Comparison of ENCODE assay signal across 8 mouse cellular contexts in the genomic region with DNA sequence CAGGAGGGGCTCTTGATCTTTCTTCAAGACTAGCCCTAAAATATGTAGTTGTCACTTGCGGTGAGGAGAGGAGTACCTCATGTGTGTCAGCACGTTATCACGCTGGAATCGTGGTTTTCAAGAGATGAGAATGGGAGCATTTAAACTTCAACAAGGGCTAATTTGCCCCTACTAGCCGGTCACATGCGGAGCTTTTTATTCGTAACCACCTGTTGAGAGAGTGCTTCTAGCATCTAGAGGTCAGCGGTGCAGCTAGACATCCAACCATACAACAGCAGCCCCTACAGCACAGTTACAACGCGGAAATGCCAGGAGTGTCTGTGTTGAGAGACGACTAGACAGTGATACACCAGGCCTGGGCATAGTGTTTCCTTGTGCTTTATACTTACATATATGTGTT. TPM values are rescaled to one million over a fixed set of nuclear protein-coding genes. Genes with fewer than 3 reads are reported as not detected.
DNase-seq lines count a peak whose midpoint lies in the region; ATAC-seq and TF ChIP-seq lines count a peak whose summit lies in the region.

No protein-coding gene starts in this region.

- H3K27ac ChIP-seq in kidney, postnatal 0 days: peak overlapping the region; percentile 97
- H3K27ac ChIP-seq in bone marrow, adult 2 months (ENCODE audit: control insufficient read depth, insufficient read depth, low read depth, low read length, poor library complexity): no peak overlapping the region
- peak overlapping the region; percentile 93 for H3K27ac ChIP-seq in liver, adult 2 months (replicated peaks; ENCODE audit: insufficient read depth, low read depth, low read length)

- H3K9me3 ChIP-seq in kidney, postnatal 0 days (replicated peaks; ENCODE audit: low read length): no peaks in the 10 kb centered on the region

- peak overlapping the region; percentile 78 for H3K4me2 ChIP-seq in kidney, postnatal 0 days (ENCODE audit: low read length)

- no peak for ATAC-seq in kidney, postnatal 0 days (replicated peaks; ENCODE audit: low FRiP score, low read depth)
- peak; percentile 26 for ATAC-seq in granulocyte monocyte progenitor cell, adult 5-6 weeks (replicated peaks; ENCODE audit: poor library complexity, severe bottlenecking)
- ATAC-seq in inflammation-experienced regulatory T-cells, adult 6 months: no peak

- peaks cover 17% of the 10 kb centered on the region for H3K36me3 ChIP-seq in kidney, postnatal 0 days (ENCODE audit: insufficient read depth, low read length)
- peaks cover 25% of the 10 kb centered on the region; the same call in 1 of the 2 replicates for H3K36me3 ChIP-seq in liver, adult 2 months (ENCODE audit: control insufficient read depth, insufficient read depth, low read length)
- peaks cover 9% of the 10 kb centered on the region; the same call in 1 of the 2 replicates for H3K36me3 ChIP-seq in splenic B cell, adult 2 months (ENCODE audit: control insufficient read depth, insufficient read depth, low read length, poor library complexity, severe bottlenecking)

- peak; percentile 24 for TF ChIP-seq CTCF in kidney, postnatal 0 days (IDR thresholded peaks at IDR 0.05; ENCODE audit: low read depth)
- no peak for TF ChIP-seq CTCF in bone marrow, adult 2 months (IDR thresholded peaks at IDR 0.05; ENCODE audit: control insufficient read depth, insufficient read depth, low read length)
- TF ChIP-seq CTCF in liver, adult 2 months (IDR thresholded peaks at IDR 0.05; ENCODE audit: low read depth, low read length): no peak

- no peak for TF ChIP-seq POLR2A in bone marrow, adult 2 months (IDR thresholded peaks at IDR 0.05; ENCODE audit: borderline replicate concordance, control insufficient read depth, low read depth, low read length)
- TF ChIP-seq POLR2A in liver, adult 2 months (IDR thresholded peaks at IDR 0.05; ENCODE audit: extremely low read depth, insufficient read depth, low read length): no peak

- peaks cover 10% of the 10 kb centered on the region for H3K4me1 ChIP-seq in kidney, postnatal 0 days (replicated peaks; ENCODE audit: insufficient read depth, low read length)
- no peaks in the 10 kb centered on the region for H3K4me1 ChIP-seq in bone marrow, adult 2 months (ENCODE audit: control insufficient read depth, insufficient read depth, low read length)
- peaks cover 8% of the 10 kb centered on the region for H3K4me1 ChIP-seq in liver, adult 2 months (ENCODE audit: control insufficient read depth, insufficient read depth, low read length)

- H3K9ac ChIP-seq in kidney, postnatal 0 days (ENCODE audit: low read depth, low read length): peak overlapping the region; percentile 97
- peak overlapping the region; percentile 96 for H3K9ac ChIP-seq in liver, adult 2 months (ENCODE audit: low read depth, low read length)

- H3K79me2 ChIP-seq in liver, adult 2 months (ENCODE audit: control insufficient read depth, insufficient read depth, low read length): peaks cover 16% of the 10 kb centered on the region; the same call in 1 of the 2 replicates

- peak overlapping the region; percentile 92 for H3K4me3 ChIP-seq in kidney, postnatal 0 days (replicated peaks; ENCODE audit: low read depth, low read length)
- peak overlapping the region; percentile 84 for H3K4me3 ChIP-seq in bone marrow, adult 2 months (replicated peaks; ENCODE audit: control insufficient read depth, low read depth, low read length)
- peak overlapping the region; percentile 94 for H3K4me3 ChIP-seq in liver, adult 2 months (ENCODE audit: insufficient read depth, low read depth, low read length)

- no peaks in the 10 kb centered on the region for H3K27me3 ChIP-seq in kidney, postnatal 0 days (ENCODE audit: insufficient read depth, low read length)
- H3K27me3 ChIP-seq in liver, adult 2 months (ENCODE audit: control insufficient read depth, insufficient read depth, low read length): no peaks in the 10 kb centered on the region
- H3K27me3 ChIP-seq in splenic B cell, adult 2 months (ENCODE audit: control insufficient read depth, insufficient read depth, low read length, poor library complexity, severe bottlenecking): no peaks in the 10 kb centered on the region

- WGBS in kidney, postnatal 0 days: under 1% methylated on average over 11 of the region's 11 CpGs
- under 1% methylated on average over 11 of the region's 11 CpGs for WGBS in bone marrow, adult 2 months
- WGBS in liver, adult 2 months: under 1% methylated on average over 11 of the region's 11 CpGs

- DNase-seq in kidney, postnatal 0 days (ENCODE audit: low spot score): peak; percentile 45
- DNase-seq in kidney, adult 8-10 months: no peak
- DNase-seq in liver, adult 2 months (ENCODE audit: extremely low read depth, low read depth, low spot score): peak; percentile 34
- peak; percentile 22 for DNase-seq in splenic B cell, adult 2 months (ENCODE audit: low read depth, low spot score)
- DNase-seq in urinary bladder, adult 2 months (ENCODE audit: low spot score): no peak

RNA-seq across cellular contexts. Expression of gene Uqcrc2, which starts 0.8 kb away (rescaled TPM):
- 326 and 329 TPM in 2 replicates for polyA plus RNA-seq in kidney, postnatal 0 days (2015; fragmentation: Nextera tagmentation; extraction: Ambion mirVana)
- polyA plus RNA-seq in bone marrow, adult 2 months (2011; ENCODE audit: insufficient read depth, insufficient read length, low replicate concordance, missing spikeins): 40.4 and 72.1 TPM in 2 replicates
- 156 and 193 TPM in 2 replicates for total RNA-seq in granulocyte monocyte progenitor cell, adult 5-6 weeks (2014; fragmentation: Nextera tagmentation)
- 141 and 174 TPM in 2 replicates for total RNA-seq in granulocyte monocyte progenitor cell, adult 5-6 weeks (2017)
- 275 and 293 TPM in 2 replicates for total RNA-seq in liver, adult 2 months (2014; rRNA removed)
- polyA plus RNA-seq in liver, adult 2 months (2012; rRNA removed): 89.6 and 90.8 TPM in 2 replicates
- 100 to 1,000 TPM; 223 to 256 (median 238) TPM for polyA plus RNA-seq in inflammation-experienced regulatory T-cells, adult 6 months (2017; shearing (Covaris generic))
- 177 and 203 TPM in 2 replicates for polyA plus RNA-seq in urinary bladder, adult 2 months (2012; rRNA removed)

RNA-seq across cellular contexts. Expression of gene Pdzd9, which starts 34.3 kb away (rescaled TPM):
- 0.18 and 0.32 TPM in 2 replicates for polyA plus RNA-seq in kidney, postnatal 0 days (2015; fragmentation: Nextera tagmentation; extraction: Ambion mirVana)
- not detected in 2 replicates for polyA plus RNA-seq in bone marrow, adult 2 months (2011; ENCODE audit: insufficient read depth, insufficient read length, low replicate concordance, missing spikeins)
- total RNA-seq in granulocyte monocyte progenitor cell, adult 5-6 weeks (2014; fragmentation: Nextera tagmentation): not detected in 2 replicates
- total RNA-seq in granulocyte monocyte progenitor cell, adult 5-6 weeks (2017): not detected in 2 replicates
- total RNA-seq in liver, adult 2 months (2014; rRNA removed): not detected in 2 replicates
- polyA plus RNA-seq in liver, adult 2 months (2012; rRNA removed): not detected in 2 replicates
- under 1 TPM; 0.59 to 0.99 (median 0.79) TPM for polyA plus RNA-seq in inflammation-experienced regulatory T-cells, adult 6 months (2017; shearing (Covaris generic))
- 0.04 TPM in 2 replicates for polyA plus RNA-seq in urinary bladder, adult 2 months (2012; rRNA removed)

RNA-seq across cellular contexts. Expression of gene Mosmo, which starts 41.6 kb away (rescaled TPM):
- polyA plus RNA-seq in kidney, postnatal 0 days (2015; fragmentation: Nextera tagmentation; extraction: Ambion mirVana): 13.2 and 16.2 TPM in 2 replicates
- 13.5 and 16.1 TPM in 2 replicates for polyA plus RNA-seq in bone marrow, adult 2 months (2011; ENCODE audit: insufficient read depth, insufficient read length, low replicate concordance, missing spikeins)
- total RNA-seq in granulocyte monocyte progenitor cell, adult 5-6 weeks (2014; fragmentation: Nextera tagmentation): 16.8 and 48.8 TPM in 2 replicates
- total RNA-seq in granulocyte monocyte progenitor cell, adult 5-6 weeks (2017): 12.7 and 15.7 TPM in 2 replicates
- total RNA-seq in liver, adult 2 months (2014; rRNA removed): 9.7 and 13.6 TPM in 2 replicates
- 15.9 and 16.2 TPM in 2 replicates for polyA plus RNA-seq in liver, adult 2 months (2012; rRNA removed)
- polyA plus RNA-seq in inflammation-experienced regulatory T-cells, adult 6 months (2017; shearing (Covaris generic)): 1 to 10 TPM; 7.2 to 8.3 (median 8.0) TPM
- polyA plus RNA-seq in urinary bladder, adult 2 months (2012; rRNA removed): 22.6 and 22.9 TPM in 2 replicates

Comparison
In these comparisons a context has a peak if more than half of its experiments do, and no peak if none do; other contexts are left out.
1. DNase-seq: peak in kidney, postnatal 0 days (single experiment), liver, adult 2 months (single experiment) and splenic B cell, adult 2 months (single experiment); none in kidney, adult 8-10 months (0 of 2) and urinary bladder, adult 2 months (single experiment).
2. Peak in every context shown above with its lines, with median percentiles within 50 percentile points of each other: H3K4me3 ChIP-seq.